Mouse (Mus musculus) stomach, postnatal 0 days (tissue): ENCODE measurements at regions not wholly inside any gene's neighbourhood (a gene's known extent, or its start where the extent isn't known, plus 50 kb on each side); places are given as distances from the start of the nearest gene placed in this dataset.

Experiments used
- CTCF ChIP-seq: IDR thresholded peaks from 2 replicates; pipeline ENCODE4 v1.5.1; 2016; ENCODE audit warnings: antibody characterized with exemption, low read depth, mild to moderate bottlenecking, moderate library complexity
- EP300 ChIP-seq: optimal IDR thresholded peaks from 2 replicates; pipeline ENCODE3; 2016; ENCODE audit warnings: antibody characterized with exemption

GRCm38 (mm10) chr10:99534237-99534636, 225.2 kb downstream of the Csl start:
- no peak for TF ChIP-seq EP300
- no peak for TF ChIP-seq CTCF
